Mouse (Mus musculus) frontal cortex, postnatal 10 days (tissue): ENCODE results near the gene Engase.

Experiments
- DNase-seq, 2 experiments: peaks; one replicate each; pipeline ENCODE4 v3.0.0; 2022; ENCODE audit warnings: low spot score in 2 of 2, mixed read lengths in 1 of 2

Gene Engase

DNA sequence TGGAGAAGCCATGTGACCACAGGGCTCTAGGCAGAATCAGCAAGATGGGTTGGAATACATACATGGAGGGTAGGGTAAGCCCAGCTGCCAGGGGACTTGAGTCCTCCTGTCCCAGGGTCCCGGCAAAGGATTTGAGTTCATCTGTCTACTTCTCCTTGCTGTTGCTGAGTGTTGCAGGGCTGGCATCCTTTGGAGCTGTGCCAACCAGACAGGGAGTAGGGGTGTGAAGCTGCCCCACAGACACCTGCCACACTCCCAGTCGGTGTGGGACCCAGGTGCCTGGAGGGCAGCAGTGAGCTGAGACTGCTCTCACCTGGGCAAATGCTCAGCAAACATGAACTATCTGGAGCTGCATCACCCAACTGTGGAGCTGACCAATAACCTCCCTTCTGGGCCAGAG, 44.3 kb downstream of the Engase start:
- no peak for DNase-seq

DNA sequence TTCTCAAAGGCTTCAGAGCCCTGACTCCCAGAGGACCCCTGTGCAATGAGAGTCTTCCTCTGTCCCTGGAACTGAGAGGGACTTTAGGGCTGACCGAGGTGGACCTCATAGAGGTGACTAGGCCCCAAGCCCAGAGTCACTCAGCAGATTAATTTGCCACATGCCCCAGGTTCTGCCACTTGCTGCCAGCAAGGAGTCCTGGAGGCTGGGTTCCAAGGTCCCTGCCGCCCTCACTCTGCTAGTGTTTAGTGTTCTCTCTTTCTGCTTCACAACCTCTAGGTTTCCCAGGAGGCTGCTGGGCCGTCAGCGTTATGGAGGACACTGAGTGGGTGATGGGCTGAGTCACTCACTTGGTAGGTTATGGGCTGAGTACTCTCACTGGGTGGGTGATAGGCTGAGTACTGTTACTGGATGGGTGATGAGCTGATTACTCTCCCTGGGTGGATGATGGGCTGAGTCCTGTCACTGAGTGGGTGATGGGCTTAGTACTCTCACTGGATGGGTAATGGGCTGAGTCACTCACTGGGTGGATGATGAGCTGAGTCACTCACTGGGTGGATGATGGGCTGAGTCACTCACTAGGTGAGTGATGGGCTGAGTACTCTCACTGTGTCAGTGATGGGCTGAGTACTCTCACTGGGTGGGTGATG, 47.0 kb downstream of the Engase start:
- no peak for DNase-seq

DNA sequence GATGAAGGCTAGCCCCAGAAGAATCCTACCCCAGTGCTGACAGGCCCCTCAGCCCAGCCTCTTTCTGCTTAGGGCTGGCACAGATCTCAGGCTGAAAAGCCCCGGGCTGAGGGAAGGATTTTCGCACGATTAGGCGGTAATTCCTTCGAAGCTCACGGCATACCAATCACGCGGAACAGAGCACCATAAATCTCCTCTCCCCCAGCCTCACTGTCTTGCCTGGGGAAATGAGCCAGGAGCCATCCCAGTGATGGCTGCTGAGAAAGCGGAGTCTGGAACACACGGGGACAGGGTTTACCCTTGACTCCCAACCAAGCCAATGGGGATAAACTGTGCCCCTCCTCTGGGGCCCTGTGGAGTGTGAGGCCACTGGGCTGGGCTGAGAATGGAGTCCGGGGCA, 48.4 kb downstream of the Engase start:
- DNase-seq: no peak

DNA sequence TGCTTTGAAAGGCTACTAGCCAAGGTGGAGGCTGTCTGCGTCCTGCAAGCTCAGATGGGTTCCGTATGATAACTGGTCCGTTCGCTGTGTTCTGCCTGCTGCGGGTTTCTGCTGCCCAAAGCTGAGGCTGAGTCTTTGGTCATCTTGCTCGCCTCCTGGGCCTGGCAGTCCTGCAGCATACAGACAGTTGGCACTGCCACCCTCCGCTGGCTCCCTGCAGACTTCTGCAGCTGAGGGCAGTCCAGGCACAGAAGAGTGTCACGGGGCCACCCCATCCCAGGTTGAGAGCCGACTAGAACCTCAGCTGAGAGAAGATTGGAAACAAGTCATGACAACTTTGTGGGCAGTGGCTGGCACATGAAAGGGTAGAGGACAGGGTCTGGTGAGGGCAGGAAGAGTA, 52.1 kb downstream of the Engase start:
- DNase-seq: no peak

DNA sequence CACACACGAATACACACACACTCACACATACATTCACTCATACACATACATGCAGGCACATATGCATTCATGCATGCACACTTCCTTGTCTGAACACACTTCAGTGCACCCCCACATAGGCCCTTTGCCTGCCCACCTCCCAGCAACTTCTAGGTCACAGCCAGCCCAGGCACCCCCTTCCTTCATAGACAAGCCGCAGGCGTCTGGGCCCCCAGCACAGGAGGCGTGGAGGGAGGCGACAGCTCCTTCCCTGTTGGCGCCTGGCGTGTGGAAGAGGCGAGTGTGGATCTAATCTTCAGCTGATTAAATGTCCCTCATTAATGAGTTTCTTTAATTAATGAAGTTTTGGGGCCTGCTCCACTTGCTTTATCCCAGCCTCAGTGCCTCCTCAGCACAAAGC, 53.7 kb downstream of the Engase start:
- no peak for DNase-seq

DNA sequence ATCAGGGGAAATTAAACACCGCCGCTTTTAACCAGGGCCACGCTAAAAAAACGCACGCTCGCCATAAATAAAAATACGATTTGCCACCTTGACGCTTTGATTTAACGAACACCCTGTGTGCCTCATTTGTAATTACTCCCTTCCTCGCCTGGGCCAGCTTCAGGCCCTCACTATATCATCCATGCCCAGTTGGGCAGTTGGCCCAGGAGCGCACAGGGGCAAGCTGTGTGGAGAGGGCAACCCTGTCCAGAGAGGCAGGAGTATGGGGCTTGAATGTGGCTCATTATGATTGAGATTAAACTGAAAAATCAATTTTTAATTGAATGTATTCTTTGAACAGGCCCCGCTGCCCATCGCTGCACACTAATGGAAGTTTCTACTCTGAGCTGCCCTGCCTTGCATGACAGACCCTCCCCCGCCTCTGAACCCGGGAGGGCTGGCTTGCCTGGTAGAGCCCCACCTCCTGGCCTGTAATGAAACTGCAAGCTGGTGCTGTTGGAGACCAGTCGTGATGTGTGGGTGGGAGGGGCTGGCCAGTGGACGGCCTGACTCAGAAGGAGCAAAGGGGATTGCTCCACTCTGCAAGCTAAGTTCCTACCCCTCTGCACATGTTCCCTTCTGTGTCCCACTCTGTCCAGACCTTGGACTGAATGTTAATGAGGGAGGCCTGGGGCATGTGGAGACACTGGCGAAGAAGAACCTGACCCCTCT, 57.9 kb downstream of the Engase start:
- DNase-seq: peak in 1 of 2 experiments; percentile 41

DNA sequence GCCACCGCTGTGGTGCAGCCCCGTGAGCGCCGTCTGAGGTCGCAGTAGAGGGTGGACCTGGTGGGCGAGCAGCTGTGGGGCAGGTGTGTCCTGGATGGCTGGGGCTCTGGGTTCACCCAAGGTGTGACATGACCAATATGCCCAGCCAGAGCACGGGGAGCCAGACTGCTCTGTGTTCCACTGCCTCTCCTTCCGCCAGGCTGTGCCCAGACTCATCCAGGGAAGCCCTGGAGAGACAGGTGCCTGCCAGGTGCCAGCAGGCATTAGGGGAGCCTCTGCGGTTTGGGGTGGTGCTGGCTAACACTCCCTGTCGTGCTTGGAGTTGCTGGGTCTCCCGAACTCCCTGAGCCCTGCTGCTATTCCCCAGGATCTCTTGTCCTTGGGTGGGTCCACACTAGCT, 61.4 kb downstream of the Engase start:
- DNase-seq: no peak
